Mouse (Mus musculus) forebrain, embryonic 15.5 days (tissue): ENCODE results near the gene Cd3e. TPM values are rescaled to one million over a fixed set of nuclear protein-coding genes. Genes with fewer than 3 reads are reported as not detected.
"Not testable (repeated sequence)": the region's sequence is repeated elsewhere in the genome, so short reads cannot be mapped to it uniquely, and the experiment has no call there.

ENCODE experiments used
- ATAC-seq: fragments of 200-750 bp; cut with Nextera tagmentation; replicated peaks from 2 replicates; pipeline ENCODE4 v1.8.0; 2017; ENCODE audit warnings: mild to moderate bottlenecking, moderate TSS enrichment, moderate library complexity
- H3K27ac ChIP-seq: fragments of 300-500 bp; sonication (generic); replicated peaks from 2 replicates; pipeline ENCODE4 v1.5.1; 2015; ENCODE audit warnings: mild to moderate bottlenecking, inconsistent platforms
- H3K27me3 ChIP-seq: fragments of 300-500 bp; sonication (generic); 2 replicates; pipeline ENCODE4 v1.6.1; 2015; ENCODE audit warnings: inconsistent platforms
- H3K36me3 ChIP-seq: fragments of 300-500 bp; sonication (generic); 2 replicates; pipeline ENCODE4 v1.6.1; 2015; ENCODE audit warnings: mild to moderate bottlenecking, inconsistent platforms
- H3K4me1 ChIP-seq: fragments of 300-500 bp; sonication (generic); 2 replicates; pipeline ENCODE4 v1.6.1; 2015; ENCODE audit warnings: inconsistent platforms
- H3K4me2 ChIP-seq: fragments of 300-500 bp; sonication (generic); replicated peaks from 2 replicates; pipeline ENCODE4 v1.6.1; 2015; ENCODE audit warnings: mild to moderate bottlenecking, inconsistent platforms
- H3K4me3 ChIP-seq: fragments of 300-500 bp; sonication (generic); 2 replicates; pipeline ENCODE4 v1.5.1; 2015; ENCODE audit warnings: mild to moderate bottlenecking, inconsistent platforms
- H3K9ac ChIP-seq: fragments of 300-500 bp; sonication (generic); replicated peaks from 2 replicates; pipeline ENCODE4 v1.6.1; 2015; ENCODE audit warnings: mild to moderate bottlenecking, inconsistent platforms
- H3K9me3 ChIP-seq: fragments of 300-500 bp; sonication (generic); 2 replicates; pipeline ENCODE4 v1.6.1; 2016; ENCODE audit warnings: inconsistent platforms
- WGBS: fragments of 180-500 bp; shearing (Covaris S2); methylation state at CpG from one replicate; pipeline ENCODE4 v1.1.7; 2015; ENCODE audit warnings: mixed read lengths; 5-methylcytosine and 5-hydroxymethylcytosine counted together
- polyA plus RNA-seq: library from polyadenylated mRNA; unstranded; fragments of >200 nt; fragmentation: Nextera tagmentation; extraction: Ambion mirVana; gene quantifications from 2 replicates; pipeline ENCODE4 v1.2.1, GENCODE M21; 2015

The Cd3e gene
- polyA plus RNA-seq, 1 experiment from 2014 or later: not detected

DNA sequence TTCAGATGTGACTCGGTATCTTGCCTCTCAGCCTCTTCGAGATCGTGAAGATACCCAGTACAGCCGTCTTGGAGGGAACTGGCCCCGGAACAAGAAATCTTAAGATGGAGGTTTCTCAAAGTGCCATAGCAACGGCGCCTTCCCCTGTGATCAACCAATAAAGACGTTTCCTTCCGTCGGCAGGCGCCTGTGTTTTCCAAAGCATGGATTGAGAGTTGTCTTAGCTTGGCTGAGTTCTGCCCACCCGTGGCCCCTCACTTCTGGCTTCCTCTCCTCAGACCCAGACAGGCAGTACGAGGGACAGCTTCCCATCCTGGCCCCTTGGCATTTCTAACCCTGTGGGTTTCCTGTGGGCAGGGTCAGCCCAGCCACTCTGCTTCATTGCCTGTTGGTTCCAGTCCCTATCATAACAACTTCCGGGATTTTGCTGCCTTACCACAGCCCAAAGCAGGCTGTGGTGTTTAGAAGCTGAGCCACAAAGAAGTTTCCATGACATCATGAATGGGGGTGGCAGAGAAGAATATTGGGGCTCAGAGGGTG is 23.1 kb downstream of the Cd3e start:
- H3K4me2 ChIP-seq: no peak overlapping the region
- H3K9ac ChIP-seq: no peak overlapping the region
- no peaks in the 10 kb centered on the region for H3K4me1 ChIP-seq
- H3K36me3 ChIP-seq: no peaks in the 10 kb centered on the region
- H3K9me3 ChIP-seq: no peaks in the 10 kb centered on the region
- H3K27me3 ChIP-seq: 0 out of 2 replicates have a peak, but pooled peaks cover 4% of the 10 kb centered on the region
- no peak for ATAC-seq
- no peak overlapping the region for H3K27ac ChIP-seq
- no peak overlapping the region for H3K4me3 ChIP-seq
- WGBS: 73% methylated on average over 14 of the region's 14 CpGs

DNA sequence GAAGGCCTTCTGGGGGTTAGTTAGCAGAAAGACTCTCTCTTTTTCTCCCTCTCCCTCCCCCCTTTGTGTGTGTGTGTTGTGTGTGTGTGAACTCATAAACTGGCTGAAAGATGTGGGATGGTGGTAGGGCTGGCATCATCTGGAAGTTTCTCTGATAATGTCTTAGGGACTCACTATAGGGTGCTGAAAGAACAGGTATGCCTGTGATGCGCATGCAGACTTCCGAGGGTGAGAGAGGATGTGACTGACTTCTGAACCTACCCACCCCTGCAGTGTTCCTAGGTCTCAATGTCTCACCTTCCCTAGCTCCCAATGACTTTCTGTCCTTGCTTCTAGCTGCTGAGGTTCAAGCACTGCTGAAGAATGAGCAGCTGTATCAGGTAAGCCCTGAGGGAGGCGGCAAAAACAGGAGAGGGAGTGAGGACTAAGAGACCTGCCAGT is 23.7 kb downstream of the Cd3e start:
- H3K4me2 ChIP-seq: no peak overlapping the region
- ATAC-seq: no peak
- no peak overlapping the region for H3K9ac ChIP-seq
- no peak overlapping the region for H3K27ac ChIP-seq
- H3K4me3 ChIP-seq: no peak overlapping the region
- no peaks in the 10 kb centered on the region for H3K36me3 ChIP-seq
- H3K9me3 ChIP-seq: no peaks in the 10 kb centered on the region
- 0 out of 2 replicates have a peak, but pooled peaks cover 4% of the 10 kb centered on the region for H3K27me3 ChIP-seq
- H3K4me1 ChIP-seq: no peaks in the 10 kb centered on the region
- 81% methylated on average over 3 of the region's 3 CpGs for WGBS

DNA sequence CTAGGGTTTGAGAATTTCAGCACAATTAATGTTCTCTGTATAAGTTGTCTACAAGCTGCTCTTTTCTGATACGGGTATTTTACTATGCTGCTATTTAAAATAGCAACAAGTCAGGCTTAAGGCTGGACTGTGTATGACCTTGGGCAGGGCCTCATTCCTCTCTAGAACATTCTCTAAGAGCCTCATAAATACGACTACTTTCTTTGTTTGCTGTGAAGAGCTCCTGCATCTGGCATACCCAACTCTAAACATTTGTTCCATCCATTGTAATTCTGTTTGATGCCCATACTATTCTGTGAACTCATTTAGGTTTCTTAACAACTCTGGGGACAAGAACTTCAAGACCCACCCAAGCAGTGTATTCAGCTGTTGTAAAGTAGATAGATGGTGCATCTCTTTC is 26.4 kb downstream of the Cd3e start:
- H3K4me1 ChIP-seq: no peaks in the 10 kb centered on the region
- no peak overlapping the region for H3K9ac ChIP-seq
- WGBS: 78% methylated on average over 2 of the region's 2 CpGs

DNA sequence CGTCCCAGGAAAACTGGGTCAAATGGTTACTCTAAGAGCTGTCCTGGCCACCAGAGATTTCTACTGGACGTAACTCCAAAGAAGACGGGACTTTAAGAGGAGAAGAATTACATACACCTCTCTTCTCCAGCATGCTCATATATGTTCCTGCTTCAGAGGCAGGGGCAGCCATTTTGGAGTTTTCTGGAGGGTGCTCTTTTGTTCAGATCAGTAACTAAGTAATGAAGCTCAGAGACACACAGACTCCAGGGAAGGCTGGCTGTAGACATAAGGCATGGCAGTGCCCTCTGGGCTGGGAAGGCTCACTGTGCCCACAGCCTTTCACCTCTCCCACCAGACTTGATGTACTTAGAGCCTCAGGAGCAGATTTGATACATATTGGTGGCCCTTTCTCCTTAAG is 26.9 kb downstream of the Cd3e start:
- Histone ChIP-seq H3K9me3 (no peaks in the 10 kb centered on the region), H3K4me1 (no peaks in the 10 kb centered on the region), H3K9ac (no peak overlapping the region), H3K4me3 (no peak overlapping the region), H3K36me3 (no peaks in the 10 kb centered on the region), H3K4me2 (no peak overlapping the region), H3K27me3 (0 out of 2 replicates have a peak, but pooled peaks cover 4% of the 10 kb centered on the region), H3K27ac (no peak overlapping the region)
- 88% methylated on average over 3 of the region's 3 CpGs for WGBS
- no peak for ATAC-seq

More for the DNA sequence above, 26.4 kb downstream of the Cd3e start:
- H3K4me3 ChIP-seq: no peak overlapping the region
- H3K9me3 ChIP-seq: no peaks in the 10 kb centered on the region
- H3K4me2 ChIP-seq: no peak overlapping the region
- no peak for ATAC-seq
- H3K27me3 ChIP-seq: 0 out of 2 replicates have a peak, but pooled peaks cover 4% of the 10 kb centered on the region
- no peak overlapping the region for H3K27ac ChIP-seq
- H3K36me3 ChIP-seq: no peaks in the 10 kb centered on the region

DNA sequence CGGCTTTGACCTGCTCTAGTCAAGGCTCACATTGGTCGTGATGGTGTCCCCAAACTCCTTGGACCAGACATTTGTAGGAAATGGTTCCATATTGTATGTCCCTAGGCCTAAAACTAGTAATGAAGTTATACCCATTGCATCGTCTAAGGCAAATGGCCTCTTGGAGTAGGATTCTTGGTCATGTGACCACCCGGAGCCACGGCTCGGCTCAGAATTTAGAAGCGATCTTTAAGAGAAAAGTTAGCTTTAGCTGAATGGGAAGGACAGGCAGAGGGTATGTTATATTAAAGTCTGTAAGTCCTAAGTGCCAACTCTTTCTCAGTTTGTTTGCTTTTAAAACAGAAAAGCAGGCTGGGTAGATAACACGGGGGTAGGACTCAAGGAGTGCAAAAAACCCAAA is 27.3 kb downstream of the Cd3e start:
- 0 out of 2 replicates have a peak, but pooled peaks cover 4% of the 10 kb centered on the region for H3K27me3 ChIP-seq
- H3K9me3 ChIP-seq: no peaks in the 10 kb centered on the region
- H3K27ac ChIP-seq: no peak overlapping the region
- 91% methylated on average over 8 of the region's 8 CpGs for WGBS
- H3K4me2 ChIP-seq: no peak overlapping the region
- H3K9ac ChIP-seq: no peak overlapping the region
- H3K4me1 ChIP-seq: no peaks in the 10 kb centered on the region
- no peak for ATAC-seq
- H3K4me3 ChIP-seq: no peak overlapping the region
- no peaks in the 10 kb centered on the region for H3K36me3 ChIP-seq

DNA sequence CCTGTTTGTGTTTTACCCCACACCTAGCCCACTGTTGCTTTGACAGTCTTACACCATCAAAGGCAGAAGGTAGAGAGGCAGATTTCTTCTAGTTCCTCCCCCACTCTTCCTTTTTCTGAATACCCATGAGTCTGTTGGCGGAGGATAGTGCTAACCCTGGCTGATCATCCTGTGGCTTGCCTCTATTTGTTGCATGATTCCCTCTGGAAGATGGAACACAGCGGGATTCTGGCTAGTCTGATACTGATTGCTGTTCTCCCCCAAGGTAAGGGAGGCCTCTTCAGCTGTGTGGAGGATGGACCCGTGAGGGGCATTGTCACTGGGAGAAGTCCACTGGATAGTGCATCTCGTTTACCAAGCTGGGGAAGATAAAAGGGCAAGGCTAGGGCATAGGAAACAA is 27.8 kb downstream of the Cd3e start, which contains the start of gene Cd3d:
Gene Cd3d, plus strand, starts transcription at position 111 of the 400 bp plus-strand sequence.
- Histone ChIP-seq H3K27me3 (0 out of 2 replicates have a peak, but pooled peaks cover 4% of the 10 kb centered on the region), H3K36me3 (no peaks in the 10 kb centered on the region), H3K4me3 (no peak within 1 kb of the TSS), H3K9me3 (no peaks in the 10 kb centered on the region), H3K9ac (no peak within 1 kb of the TSS), H3K27ac (no peak within 1 kb of the TSS), H3K4me1 (no peaks in the 10 kb centered on the region), H3K4me2 (no peak within 1 kb of the TSS)
- no peak for ATAC-seq
- 76% methylated on average over 4 of the region's 4 CpGs for WGBS

DNA sequence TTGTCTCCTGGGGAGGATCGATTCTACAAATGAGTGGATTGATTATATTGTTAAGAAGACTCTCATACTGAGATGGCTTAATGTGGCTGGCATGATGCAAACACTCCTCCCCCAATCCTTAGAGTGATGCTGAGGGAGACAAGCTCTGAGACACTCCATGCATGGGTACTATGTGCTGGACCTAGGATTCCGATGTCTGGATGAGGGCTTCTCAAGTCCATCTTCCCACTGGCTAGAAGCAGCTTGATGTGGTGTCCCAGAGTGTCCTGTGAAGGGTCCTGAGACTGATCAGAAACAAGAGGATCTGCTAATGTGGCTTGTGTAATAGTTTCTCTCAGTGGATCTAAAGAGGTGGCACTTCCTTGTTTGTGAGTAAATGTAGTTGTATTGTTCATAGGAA is 28.3 kb downstream of the Cd3e start:
- no peak overlapping the region for H3K4me3 ChIP-seq
- H3K27me3 ChIP-seq: 0 out of 2 replicates have a peak, but pooled peaks cover 4% of the 10 kb centered on the region
- no peaks in the 10 kb centered on the region for H3K4me1 ChIP-seq
- WGBS: 95% methylated on average over 2 of the region's 2 CpGs
- no peaks in the 10 kb centered on the region for H3K9me3 ChIP-seq
- no peak overlapping the region for H3K4me2 ChIP-seq
- no peaks in the 10 kb centered on the region for H3K36me3 ChIP-seq
- no peak for ATAC-seq
- no peak overlapping the region for H3K27ac ChIP-seq
- H3K9ac ChIP-seq: no peak overlapping the region

DNA sequence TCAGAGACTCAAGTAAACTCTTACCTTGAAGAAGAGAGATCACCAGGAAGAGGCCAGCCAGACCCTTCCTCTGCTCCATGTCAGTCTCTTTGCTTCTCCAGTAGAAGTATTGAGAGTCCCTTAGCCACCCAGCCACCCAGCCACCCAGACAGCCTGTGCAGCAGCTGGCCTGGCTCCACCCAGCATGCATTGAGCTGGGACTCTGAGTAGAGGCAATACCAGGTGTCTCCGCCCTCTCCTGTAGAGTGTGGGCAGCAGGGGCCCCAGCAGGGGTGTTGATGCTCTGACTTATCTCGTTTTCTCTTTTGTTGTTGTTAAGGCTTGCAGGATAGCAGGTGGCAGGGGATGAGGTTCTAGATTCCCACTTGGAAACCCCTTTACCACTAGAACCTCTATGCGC is 29.2 kb downstream of the Cd3e start, which contains the start of gene Cd3g:
Gene Cd3g, minus strand, starts transcription at position 190 of the 400 bp plus-strand sequence.
- Histone ChIP-seq H3K9me3 (no peaks in the 10 kb centered on the region), H3K9ac (no peak within 1 kb of the TSS), H3K27me3 (0 out of 2 replicates have a peak, but pooled peaks cover 4% of the 10 kb centered on the region), H3K4me3 (no peak within 1 kb of the TSS), H3K4me2 (no peak within 1 kb of the TSS), H3K27ac (no peak within 1 kb of the TSS), H3K36me3 (no peaks in the 10 kb centered on the region), H3K4me1 (no peaks in the 10 kb centered on the region)
- WGBS: 67% methylated on average over 3 of the region's 3 CpGs
- no peak for ATAC-seq

DNA sequence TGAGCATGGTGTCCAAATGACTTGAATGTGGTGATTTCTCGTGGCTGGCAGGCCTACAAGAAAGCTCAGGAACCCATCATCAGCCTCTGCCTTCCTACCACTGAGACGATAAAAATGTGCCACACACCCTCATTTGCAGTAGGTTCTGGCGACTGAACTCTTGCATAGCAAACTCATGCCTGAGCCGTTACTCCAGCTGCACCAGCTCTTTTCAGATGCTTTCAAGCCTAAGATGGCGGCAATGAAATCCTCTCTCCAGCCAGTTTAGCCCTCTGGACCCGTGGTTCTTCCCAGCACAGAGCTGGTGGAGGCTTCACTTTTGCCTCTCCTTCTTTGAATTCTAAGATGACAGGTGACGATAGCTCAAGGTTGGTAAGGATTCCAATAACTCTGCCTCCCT is 29.6 kb downstream of the Cd3e start:
- ATAC-seq: no peak
- 75% methylated on average over 7 of the region's 7 CpGs for WGBS

DNA sequence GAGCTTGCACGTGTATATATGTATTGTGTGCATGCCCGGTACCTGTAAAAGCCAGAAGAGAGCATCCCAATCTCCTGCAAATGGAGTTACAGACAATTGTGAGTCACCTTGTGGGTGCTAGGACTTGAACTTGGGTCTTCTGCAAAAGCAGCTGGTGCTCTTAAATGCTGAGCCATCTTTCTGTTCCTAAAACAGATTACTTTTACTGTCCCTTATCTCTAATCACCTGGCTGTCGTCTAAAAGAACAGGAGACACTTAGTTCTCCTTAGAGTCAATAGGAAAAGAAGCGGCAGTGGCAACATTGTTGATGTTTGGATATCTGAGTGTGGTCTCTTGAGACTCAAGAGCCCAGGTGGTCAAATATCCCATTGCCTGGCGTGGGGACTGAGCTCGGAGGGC is 31.6 kb downstream of the Cd3e start:
- Histone ChIP-seq H3K4me2 (no peak overlapping the region), H3K4me3 (no peak overlapping the region), H3K9me3 (no peaks in the 10 kb centered on the region), H3K27me3 (peaks cover 6% of the 10 kb centered on the region; the same call in 1 of the 2 replicates), H3K36me3 (no peaks in the 10 kb centered on the region), H3K4me1 (no peaks in the 10 kb centered on the region), H3K9ac (no peak overlapping the region), H3K27ac (no peak overlapping the region)
- ATAC-seq: no peak
- 70% methylated on average over 6 of the region's 6 CpGs for WGBS

More for the DNA sequence above, 29.6 kb downstream of the Cd3e start:
- Histone ChIP-seq H3K9me3 (no peaks in the 10 kb centered on the region), H3K27ac (no peak overlapping the region), H3K36me3 (no peaks in the 10 kb centered on the region), H3K4me1 (no peaks in the 10 kb centered on the region), H3K4me3 (no peak overlapping the region), H3K27me3 (0 out of 2 replicates have a peak, but pooled peaks cover 4% of the 10 kb centered on the region), H3K9ac (no peak overlapping the region), H3K4me2 (no peak overlapping the region)

DNA sequence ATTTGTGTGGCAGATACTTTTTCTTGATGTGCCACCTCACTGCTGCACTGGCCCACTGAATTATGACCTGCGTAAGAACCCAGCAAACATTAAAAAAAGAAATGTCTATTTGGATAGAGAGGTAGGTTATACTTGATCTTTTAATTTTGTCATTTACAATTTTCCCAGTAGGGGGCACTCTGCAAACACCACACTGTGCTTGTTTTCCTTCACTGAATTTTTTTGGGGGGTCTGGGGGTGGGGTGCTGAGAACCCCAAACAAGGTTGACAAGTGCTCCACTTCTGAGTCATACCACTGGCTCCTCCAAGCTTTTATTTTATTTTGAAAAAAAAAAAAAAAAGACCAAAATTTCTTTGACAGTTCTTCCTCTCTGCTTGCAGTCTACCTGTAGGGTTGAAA is 40.0 kb downstream of the Cd3e start:
- no peak for ATAC-seq
- Histone ChIP-seq H3K4me2 (no peak overlapping the region), H3K4me1 (peaks cover 13% of the 10 kb centered on the region), H3K27ac (no peak overlapping the region), H3K27me3 (peaks cover 17% of the 10 kb centered on the region), H3K36me3 (no peaks in the 10 kb centered on the region), H3K9ac (no peak overlapping the region), H3K4me3 (no peak overlapping the region), H3K9me3 (no peaks in the 10 kb centered on the region)
- 71% methylated on average over 1 of the region's 1 CpGs for WGBS

DNA sequence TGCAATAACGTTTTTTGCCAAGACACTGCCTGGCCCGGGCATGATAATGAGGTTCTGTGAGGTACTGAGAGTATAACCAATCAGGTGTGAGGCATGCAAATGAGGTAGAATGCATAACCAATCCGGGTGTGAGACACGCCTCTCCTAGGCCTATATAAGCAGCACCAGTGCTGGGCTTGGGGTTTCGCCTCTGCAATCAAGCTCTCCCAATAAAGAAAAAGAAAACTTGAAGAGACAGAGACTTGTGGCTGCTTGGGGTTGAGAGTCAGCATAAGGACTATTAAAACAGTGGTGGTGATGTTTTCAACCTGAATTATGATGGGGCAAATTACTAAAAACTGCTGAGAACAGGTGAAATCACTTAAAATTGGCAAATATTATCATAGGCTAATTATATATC is 41.7 kb downstream of the Cd3e start:
- not testable (repeated sequence) for H3K36me3 ChIP-seq, H3K9me3 ChIP-seq, H3K4me3 ChIP-seq, H3K9ac ChIP-seq, ATAC-seq, H3K27ac ChIP-seq, H3K4me2 ChIP-seq
- H3K4me1 ChIP-seq: peaks cover 18% of the 10 kb centered on the region
- 90% methylated on average over 5 of the region's 5 CpGs for WGBS
- H3K27me3 ChIP-seq: peaks cover 10% of the 10 kb centered on the region

DNA sequence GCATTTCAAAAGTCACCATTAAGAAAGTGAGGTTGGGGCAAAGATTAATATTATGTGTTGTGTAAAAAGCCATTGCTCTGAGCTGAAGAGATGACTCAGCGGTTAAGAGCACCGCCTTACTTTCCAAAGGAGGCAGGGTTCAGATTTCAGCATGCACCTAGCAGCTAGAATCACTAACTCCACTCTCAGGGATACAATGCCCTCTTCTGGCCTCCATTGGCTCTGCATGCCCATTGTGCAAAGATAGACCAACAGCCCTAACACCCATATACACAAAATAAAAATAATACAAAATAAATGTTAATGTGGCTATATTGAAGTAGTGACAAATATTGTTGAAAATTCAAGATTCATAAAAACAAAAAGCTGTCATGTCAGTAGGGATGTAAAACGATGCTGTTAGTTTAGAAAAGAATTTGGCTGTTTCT is 42.6 kb downstream of the Cd3e start:
- Histone ChIP-seq H3K4me3 (no peak overlapping the region), H3K36me3 (peaks cover 7% of the 10 kb centered on the region; the same call in 1 of the 2 replicates), H3K27me3 (peaks cover 8% of the 10 kb centered on the region), H3K27ac (no peak overlapping the region), H3K9ac (no peak overlapping the region), H3K4me1 (peaks cover 18% of the 10 kb centered on the region), H3K4me2 (no peak overlapping the region), H3K9me3 (no peaks in the 10 kb centered on the region)
- WGBS: 24% methylated on average over 3 of the region's 3 CpGs
- no peak for ATAC-seq
